Mouse (Mus musculus) kidney, adult 2 months (tissue): ENCODE data around the gene Zbtb20.

Experiments
- CTCF ChIP-seq: fragments of 200-500 bp; conservative IDR thresholded peaks from 2 replicates; pipeline ENCODE4 v1.5.1; 2011; ENCODE audit warnings: low read depth, mild to moderate bottlenecking, control low read depth, low read length, moderate library complexity, mixed read lengths; ENCODE audit not compliant: insufficient read depth, insufficient read length
- POLR2A ChIP-seq: fragments of 200-500 bp; IDR thresholded peaks from one replicate; pipeline ENCODE4 v1.6.1; 2011; ENCODE audit warnings: low read depth, low read length, control low read depth

DNA sequence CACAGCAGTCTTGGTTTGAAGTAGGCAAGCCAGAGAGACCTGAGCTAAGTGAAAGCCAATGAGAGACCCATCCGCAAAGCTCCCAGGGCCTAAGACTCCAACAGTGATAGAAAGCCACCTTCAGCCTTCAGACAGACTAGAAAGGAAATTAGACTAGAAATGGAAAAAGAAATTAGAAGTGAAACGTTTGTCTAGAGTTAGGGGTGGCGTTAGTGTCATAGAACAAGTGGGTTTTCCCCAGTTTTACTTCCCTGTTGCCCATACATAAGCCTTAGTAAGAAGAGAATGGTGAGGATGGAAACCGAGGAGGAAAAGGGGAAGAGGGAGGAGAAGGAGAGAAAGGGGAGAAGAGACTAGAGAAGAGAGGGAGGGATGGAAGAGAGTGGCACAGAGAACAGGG is 726.9 kb downstream of the Zbtb20 start:
- TF ChIP-seq CTCF (no peak), POLR2A (no peak)
